Mouse (Mus musculus): ENCODE data around the gene Pkd1. TPM values are rescaled to one million over a fixed set of nuclear protein-coding genes. Genes with fewer than 3 reads are reported as not detected.

The Pkd1 gene
- polyA plus RNA-seq, 1 experiment: 22.3 TPM

GRCm38 (mm10) chr17:24596471-24597183 is 47.0 kb downstream of the Pkd1 start:
- TF ChIP-seq POLR2A (IDR thresholded peaks at IDR 0.05; ENCODE audit: borderline replicate concordance, low read depth, low read length) (no peak), CTCF (IDR thresholded peaks at IDR 0.05; ENCODE audit: low read depth, low read length) (no peak)

GRCm38 (mm10) chr17:24597989-24598388 is 48.4 kb downstream of the Pkd1 start:
- no peaks in the 10 kb centered on the region for H3K4me1 ChIP-seq (ENCODE audit: control insufficient read depth, insufficient read depth, low read length)
- no peak overlapping the region for H3K27ac ChIP-seq (ENCODE audit: insufficient read depth, low read depth, low read length)
- no peak overlapping the region for H3K4me3 ChIP-seq (ENCODE audit: insufficient read depth, low read length)
- TF ChIP-seq CTCF (IDR thresholded peaks at IDR 0.05; ENCODE audit: low read depth, low read length) (no peak), POLR2A (IDR thresholded peaks at IDR 0.05; ENCODE audit: borderline replicate concordance, low read depth, low read length) (no peak)

More at GRCm38 (mm10) chr17:24596471-24597183, 47.0 kb downstream of the Pkd1 start:
- no peak overlapping the region for H3K27ac ChIP-seq (ENCODE audit: insufficient read depth, low read depth, low read length)
- no peaks in the 10 kb centered on the region for H3K4me1 ChIP-seq (ENCODE audit: control insufficient read depth, insufficient read depth, low read length)
- H3K4me3 ChIP-seq (ENCODE audit: insufficient read depth, low read length): no peak overlapping the region

GRCm38 (mm10) chr17:24600502-24600901 is 50.9 kb downstream of the Pkd1 start:
- Histone ChIP-seq H3K4me1 (ENCODE audit: control insufficient read depth, insufficient read depth, low read length) (peaks cover 15% of the 10 kb centered on the region), H3K4me3 (ENCODE audit: insufficient read depth, low read length) (no peak overlapping the region), H3K27ac (ENCODE audit: insufficient read depth, low read depth, low read length) (no peak overlapping the region)
- no peak for TF ChIP-seq CTCF (IDR thresholded peaks at IDR 0.05; ENCODE audit: low read depth, low read length)
- TF ChIP-seq POLR2A (IDR thresholded peaks at IDR 0.05; ENCODE audit: borderline replicate concordance, low read depth, low read length): no peak

GRCm38 (mm10) chr17:24603961-24604360 is 54.3 kb downstream of the Pkd1 start:
- Histone ChIP-seq H3K27ac (ENCODE audit: insufficient read depth, low read depth, low read length) (no peak overlapping the region), H3K4me3 (ENCODE audit: insufficient read depth, low read length) (no peak overlapping the region), H3K4me1 (ENCODE audit: control insufficient read depth, insufficient read depth, low read length) (peaks cover 15% of the 10 kb centered on the region)
- TF ChIP-seq CTCF (IDR thresholded peaks at IDR 0.05; ENCODE audit: low read depth, low read length) (no peak), POLR2A (IDR thresholded peaks at IDR 0.05; ENCODE audit: borderline replicate concordance, low read depth, low read length) (no peak)

- H3K27ac ChIP-seq (ENCODE audit: insufficient read depth, low read depth, low read length): no peak overlapping the region
- no peak for TF ChIP-seq POLR2A (IDR thresholded peaks at IDR 0.05; ENCODE audit: borderline replicate concordance, low read depth, low read length)
- no peak for TF ChIP-seq CTCF (IDR thresholded peaks at IDR 0.05; ENCODE audit: low read depth, low read length)
- H3K4me1 ChIP-seq (ENCODE audit: control insufficient read depth, insufficient read depth, low read length): peaks cover 15% of the 10 kb centered on the region
- H3K4me3 ChIP-seq (ENCODE audit: insufficient read depth, low read length): no peak overlapping the region
Measured at GRCm38 (mm10) chr17:24604557-24604956, 54.9 kb downstream of the Pkd1 start.

GRCm38 (mm10) chr17:24608370-24608769 is 58.7 kb downstream of the Pkd1 start:
- no peak overlapping the region for H3K27ac ChIP-seq (ENCODE audit: insufficient read depth, low read depth, low read length)
- TF ChIP-seq POLR2A (IDR thresholded peaks at IDR 0.05; ENCODE audit: borderline replicate concordance, low read depth, low read length) (no peak), CTCF (IDR thresholded peaks at IDR 0.05; ENCODE audit: low read depth, low read length) (no peak)
- no peak overlapping the region for H3K4me3 ChIP-seq (ENCODE audit: insufficient read depth, low read length)
- peaks cover 24% of the 10 kb centered on the region for H3K4me1 ChIP-seq (ENCODE audit: control insufficient read depth, insufficient read depth, low read length)

GRCm38 (mm10) chr17:24608874-24609273 is 59.2 kb downstream of the Pkd1 start:
- TF ChIP-seq POLR2A (IDR thresholded peaks at IDR 0.05; ENCODE audit: borderline replicate concordance, low read depth, low read length) (no peak), CTCF (IDR thresholded peaks at IDR 0.05; ENCODE audit: low read depth, low read length) (no peak)
- Histone ChIP-seq H3K4me1 (ENCODE audit: control insufficient read depth, insufficient read depth, low read length) (peaks cover 23% of the 10 kb centered on the region), H3K4me3 (ENCODE audit: insufficient read depth, low read length) (no peak overlapping the region), H3K27ac (ENCODE audit: insufficient read depth, low read depth, low read length) (no peak overlapping the region)

- Histone ChIP-seq H3K4me3 (ENCODE audit: insufficient read depth, low read length) (no peak overlapping the region), H3K27ac (ENCODE audit: insufficient read depth, low read depth, low read length) (no peak overlapping the region), H3K4me1 (ENCODE audit: control insufficient read depth, insufficient read depth, low read length) (peaks cover 10% of the 10 kb centered on the region)
- TF ChIP-seq POLR2A (IDR thresholded peaks at IDR 0.05; ENCODE audit: borderline replicate concordance, low read depth, low read length) (no peak), CTCF (IDR thresholded peaks at IDR 0.05; ENCODE audit: low read depth, low read length) (no peak)
Measured at GRCm38 (mm10) chr17:24610711-24611110, 61.1 kb downstream of the Pkd1 start.

GRCm38 (mm10) chr17:24617561-24618194 is 68.0 kb downstream of the Pkd1 start:
- H3K27ac ChIP-seq (ENCODE audit: insufficient read depth, low read depth, low read length): no peak overlapping the region
- peaks cover 5% of the 10 kb centered on the region; the same call in 1 of the 2 replicates for H3K4me1 ChIP-seq (ENCODE audit: control insufficient read depth, insufficient read depth, low read length)
- TF ChIP-seq CTCF (IDR thresholded peaks at IDR 0.05; ENCODE audit: low read depth, low read length): no peak
- no peak overlapping the region for H3K4me3 ChIP-seq (ENCODE audit: insufficient read depth, low read length)

- no peak for TF ChIP-seq POLR2A (IDR thresholded peaks at IDR 0.05; ENCODE audit: borderline replicate concordance, low read depth, low read length)
- no peak for TF ChIP-seq CTCF (IDR thresholded peaks at IDR 0.05; ENCODE audit: low read depth, low read length)
- Histone ChIP-seq H3K27ac (ENCODE audit: insufficient read depth, low read depth, low read length) (no peak overlapping the region), H3K4me3 (ENCODE audit: insufficient read depth, low read length) (no peak overlapping the region), H3K4me1 (ENCODE audit: control insufficient read depth, insufficient read depth, low read length) (no peaks in the 10 kb centered on the region)
Measured at GRCm38 (mm10) chr17:24625472-24625871, 75.8 kb downstream of the Pkd1 start.
